Mouse (Mus musculus) CH12.LX (cell line): ENCODE measurements at regions not wholly inside any gene's neighbourhood (a gene's known extent, or its start where the extent isn't known, plus 50 kb on each side); places are given as distances from the start of the nearest gene placed in this dataset.

Source experiments
- DNase-seq: peaks from one replicate; pipeline ENCODE4 v3.0.0-alpha.2; 2013; ENCODE audit errors: extremely low read depth
- H3K27ac ChIP-seq: 2 replicates; pipeline ENCODE4 v1.5.1; 2012; ENCODE audit warnings: low read depth, mild to moderate bottlenecking, control low read depth, moderate library complexity; ENCODE audit not compliant: insufficient read depth
- H3K27me3 ChIP-seq: replicated peaks from 2 replicates; pipeline ENCODE3; 2012; ENCODE audit warnings: inconsistent platforms
- H3K36me3 ChIP-seq, 2 experiments: replicated peaks in 1 of 2; 2 replicates each; pipeline versions ENCODE3 to v1.6.1; 2012; ENCODE audit warnings: inconsistent platforms in 1 of 2, low read length in 1 of 2, mild to moderate bottlenecking in 1 of 2, mixed read lengths in 1 of 2, moderate library complexity in 1 of 2; ENCODE audit not compliant: control insufficient read depth in 1 of 2, insufficient read depth in 1 of 2
- H3K4me1 ChIP-seq, 2 experiments: 2 replicates each; pipeline ENCODE4 v1.6.1; 2012; ENCODE audit warnings: inconsistent platforms in 1 of 2, moderate library complexity in 1 of 2; ENCODE audit not compliant: insufficient read depth in 2 of 2, control insufficient read depth in 1 of 2
- H3K4me2 ChIP-seq: 2 replicates; pipeline ENCODE4 v1.6.1; 2012; ENCODE audit warnings: low read depth, mild to moderate bottlenecking, control low read depth; ENCODE audit not compliant: poor library complexity, insufficient read depth, severe bottlenecking
- H3K4me3 ChIP-seq, 3 experiments: fragments of 150-350 bp in 1 of 3; sonication (generic) in 1 of 3; replicated peaks in 1 of 3; 2 replicates each; pipeline versions ENCODE3 to v1.5.1; 2011 to 2012; ENCODE audit warnings: low read depth in 2 of 3, low read length in 2 of 3, mild to moderate bottlenecking in 2 of 3, moderate library complexity in 2 of 3, control low read depth in 1 of 3, improper control_type of control experiment in 1 of 3, inconsistent platforms in 1 of 3, mixed read lengths in 1 of 3; ENCODE audit not compliant: poor library complexity in 1 of 3
- H3K79me2 ChIP-seq: replicated peaks from 2 replicates; pipeline ENCODE4 v1.6.1; 2012; ENCODE audit warnings: mild to moderate bottlenecking, moderate library complexity; ENCODE audit not compliant: control insufficient read depth, poor library complexity, insufficient read depth, severe bottlenecking; ENCODE audit errors: extremely low read depth
- H3K9ac ChIP-seq: 2 replicates; pipeline ENCODE4 v1.6.1; 2012; ENCODE audit warnings: low read depth, mild to moderate bottlenecking, control low read depth, moderate library complexity; ENCODE audit not compliant: insufficient read depth
- H3K9me3 ChIP-seq: replicated peaks from 2 replicates; pipeline ENCODE3; 2012; ENCODE audit warnings: low read length, inconsistent platforms, mixed read lengths
- CHD1 ChIP-seq: IDR thresholded peaks from 2 replicates; pipeline ENCODE4 v1.6.1; 2012; ENCODE audit warnings: low read depth, low read length, improper control_type of control experiment, inconsistent platforms
- CTCF ChIP-seq, 2 experiments: IDR thresholded peaks in 1 of 2; conservative IDR thresholded peaks in 1 of 2; 2 replicates each; pipeline ENCODE4 v1.5.1; 2011 to 2012; ENCODE audit warnings: low read depth in 2 of 2, low read length in 2 of 2, improper control_type of control experiment in 1 of 2, inconsistent platforms in 1 of 2, mild to moderate bottlenecking in 1 of 2, moderate library complexity in 1 of 2
- ELF1 ChIP-seq: IDR thresholded peaks from 2 replicates; pipeline ENCODE4 v1.6.1; 2014; ENCODE audit warnings: low read depth, mild to moderate bottlenecking, inconsistent platforms, low read length, improper control_type of control experiment
- EP300 ChIP-seq: IDR thresholded peaks from 2 replicates; pipeline ENCODE4 v1.6.1; 2011; ENCODE audit warnings: low read length, improper control_type of control experiment
- GABPA ChIP-seq: IDR thresholded peaks from 2 replicates; pipeline ENCODE4 v1.6.1; 2012; ENCODE audit warnings: low read depth, low read length, improper control_type of control experiment, inconsistent platforms; ENCODE audit not compliant: insufficient replicate concordance
- HCFC1 ChIP-seq: IDR thresholded peaks from 2 replicates; pipeline ENCODE4 v1.6.1; 2012; ENCODE audit warnings: low read depth, mild to moderate bottlenecking, inconsistent platforms, low read length, improper control_type of control experiment
- IRF4 ChIP-seq: IDR thresholded peaks from 2 replicates; pipeline ENCODE4 v1.6.1; 2014; ENCODE audit warnings: low read depth, mild to moderate bottlenecking, inconsistent platforms, low read length, improper control_type of control experiment
- JUND ChIP-seq: conservative IDR thresholded peaks from 2 replicates; pipeline ENCODE4 v1.6.1; 2011; ENCODE audit warnings: low read depth, low read length, improper control_type of control experiment
- MEF2A ChIP-seq: IDR thresholded peaks from 2 replicates; pipeline ENCODE4 v1.6.1; 2014; ENCODE audit warnings: low read depth, mild to moderate bottlenecking, inconsistent platforms, low read length, improper control_type of control experiment, borderline replicate concordance
- MYC ChIP-seq: IDR thresholded peaks from 2 replicates; pipeline ENCODE4 v1.6.1; 2011; ENCODE audit warnings: low read depth, mild to moderate bottlenecking, improper control_type of control experiment, low read length
- NELFE ChIP-seq: IDR thresholded peaks from 2 replicates; pipeline ENCODE4 v1.6.1; 2011; ENCODE audit warnings: low read depth, low read length, improper control_type of control experiment
- PAX5 ChIP-seq: IDR thresholded peaks from 2 replicates; pipeline ENCODE4 v1.6.1; 2012; ENCODE audit warnings: low read length, inconsistent platforms, mixed read lengths
- POLR2A ChIP-seq: IDR thresholded peaks from 2 replicates; pipeline ENCODE4 v1.6.1; 2011; ENCODE audit warnings: low read depth, mild to moderate bottlenecking, improper control_type of control experiment, low read length
- POLR2AphosphoS2 ChIP-seq: IDR thresholded peaks from 2 replicates; pipeline ENCODE4 v1.6.1; 2011; ENCODE audit warnings: low read depth, low read length, improper control_type of control experiment
- RAD21 ChIP-seq: IDR thresholded peaks from 2 replicates; pipeline ENCODE4 v1.6.1; 2011; ENCODE audit warnings: low read depth, mild to moderate bottlenecking, low read length, improper control_type of control experiment, moderate library complexity
- SIN3A ChIP-seq: IDR thresholded peaks from 2 replicates; pipeline ENCODE4 v1.6.1; 2012; ENCODE audit warnings: low read length, improper control_type of control experiment, inconsistent platforms
- SMC3 ChIP-seq: IDR thresholded peaks from 2 replicates; pipeline ENCODE4 v1.6.1; 2011; ENCODE audit warnings: low read depth, low read length, improper control_type of control experiment
- TCF12 ChIP-seq: IDR thresholded peaks from 2 replicates; pipeline ENCODE4 v1.6.1; 2014; ENCODE audit warnings: low read depth, mild to moderate bottlenecking, inconsistent platforms, low read length, improper control_type of control experiment
- USF1 ChIP-seq: IDR thresholded peaks from 2 replicates; pipeline ENCODE4 v1.6.1; 2014; ENCODE audit warnings: low read depth, mild to moderate bottlenecking, inconsistent platforms, low read length, improper control_type of control experiment
- ZC3H11A ChIP-seq: IDR thresholded peaks from 2 replicates; pipeline ENCODE4 v1.6.1; 2012; ENCODE audit warnings: low read depth, mild to moderate bottlenecking, inconsistent platforms, low read length, improper control_type of control experiment
- ZMIZ1 ChIP-seq: IDR thresholded peaks from 2 replicates; pipeline ENCODE4 v1.6.1; 2012; ENCODE audit warnings: low read depth, mild to moderate bottlenecking, inconsistent platforms, low read length, improper control_type of control experiment
- dilution Hi-C: fragments of 300-500 bp; cut with MboI; formaldehyde crosslinking; loops from 2 replicates; pipeline ENCODE4 v1.14.3; 2020; ENCODE audit warnings: low sequenced_read_pairs; ENCODE audit not compliant: extremely low pct_unique_long_range_greater_than_20kb, extremely low pct_ligation_motif_present
- in situ Hi-C: fragments of 300-500 bp; cut with MboI; formaldehyde crosslinking; loops from 3 replicates; pipeline ENCODE4 v1.14.3; 2019; ENCODE audit warnings: low sequenced_read_pairs, low pct_ligation_motif_present, low pct_unique_long_range_greater_than_20kb, mixed read lengths

DNA sequence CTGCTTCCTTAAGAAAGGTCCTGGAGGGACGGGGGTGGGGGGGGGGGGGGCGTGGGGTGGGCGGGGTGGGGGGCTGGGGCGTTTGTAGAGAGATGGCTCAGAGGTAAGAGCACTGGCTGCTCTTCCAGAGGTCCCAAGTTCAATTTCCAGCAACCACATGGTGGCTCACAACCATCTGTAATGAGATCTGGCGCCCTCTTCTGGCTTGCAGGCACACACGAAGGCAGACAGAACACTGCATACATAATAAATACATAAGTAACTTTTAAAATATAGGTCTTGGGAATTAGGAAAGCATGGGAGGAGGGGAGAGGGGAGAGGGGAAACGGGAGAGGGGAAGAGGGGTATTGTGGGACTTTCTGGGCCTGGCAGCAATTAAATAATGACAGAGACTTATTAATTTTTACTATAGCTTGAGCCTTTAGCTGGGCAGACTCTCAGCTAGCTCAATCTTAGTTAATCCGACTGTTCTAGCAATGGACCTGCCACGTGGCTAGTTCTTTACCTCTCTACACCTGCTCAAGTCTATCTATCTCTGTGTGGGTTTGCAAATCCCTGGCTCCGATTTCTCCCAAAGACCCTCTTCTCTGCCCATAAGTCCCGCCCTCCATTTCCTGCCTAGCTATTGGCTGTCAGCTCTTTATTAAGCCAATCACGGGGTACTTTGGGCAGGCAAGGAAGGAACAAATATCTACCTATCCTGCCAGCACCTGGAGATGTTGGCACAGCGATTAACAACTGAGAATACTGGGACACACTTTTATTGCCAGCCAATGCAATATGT is 64.1 kb upstream of the Rpl34 start:
- Histone ChIP-seq H3K27ac (no peak overlapping the region), H3K9me3 (no peaks in the 10 kb centered on the region), H3K4me2 (no peak overlapping the region), H3K4me3 (no peak overlapping the region), H3K4me1 (peaks cover 0 to 13% of the 10 kb centered on the region in 2 experiments; a peak in 2 of 4 replicates), H3K9ac (no peak overlapping the region), H3K79me2 (no peaks in the 10 kb centered on the region), H3K27me3 (no peaks in the 10 kb centered on the region), H3K36me3 (no peaks in the 10 kb centered on the region)
- TF ChIP-seq ZMIZ1: no peak
- no peak for TF ChIP-seq MEF2A
- 0 out of 2 replicates have a peak, but pooled peaks have one; percentile 28 for TF ChIP-seq MYC
- no peak for TF ChIP-seq HCFC1
- TF ChIP-seq GABPA: no peak
- no peak for TF ChIP-seq JUND
- no peak for TF ChIP-seq USF1
- no peak for TF ChIP-seq ZC3H11A
- peak; percentile 37 for TF ChIP-seq SMC3
- TF ChIP-seq EP300: no peak
- no peak for TF ChIP-seq POLR2A
- no peak for TF ChIP-seq IRF4
- TF ChIP-seq CTCF (conservative IDR thresholded peaks at IDR 0.05 in 1 of 2, IDR thresholded peaks at IDR 0.05 in 1 of 2; ENCODE audit: low read depth in 2 of 2, low read length in 2 of 2): peak in 1 of 2 experiments; percentile 65; a peak in 2 of 4 replicates
- no peak for TF ChIP-seq CHD1
- TF ChIP-seq TCF12: no peak
- TF ChIP-seq PAX5: no peak
- no peak for TF ChIP-seq SIN3A
- no peak; the same call in 1 of the 2 replicates for TF ChIP-seq RAD21
- DNase-seq: peak; percentile 24
- dilution Hi-C loops: no loop called here
- in situ Hi-C loops: no loop called here

DNA sequence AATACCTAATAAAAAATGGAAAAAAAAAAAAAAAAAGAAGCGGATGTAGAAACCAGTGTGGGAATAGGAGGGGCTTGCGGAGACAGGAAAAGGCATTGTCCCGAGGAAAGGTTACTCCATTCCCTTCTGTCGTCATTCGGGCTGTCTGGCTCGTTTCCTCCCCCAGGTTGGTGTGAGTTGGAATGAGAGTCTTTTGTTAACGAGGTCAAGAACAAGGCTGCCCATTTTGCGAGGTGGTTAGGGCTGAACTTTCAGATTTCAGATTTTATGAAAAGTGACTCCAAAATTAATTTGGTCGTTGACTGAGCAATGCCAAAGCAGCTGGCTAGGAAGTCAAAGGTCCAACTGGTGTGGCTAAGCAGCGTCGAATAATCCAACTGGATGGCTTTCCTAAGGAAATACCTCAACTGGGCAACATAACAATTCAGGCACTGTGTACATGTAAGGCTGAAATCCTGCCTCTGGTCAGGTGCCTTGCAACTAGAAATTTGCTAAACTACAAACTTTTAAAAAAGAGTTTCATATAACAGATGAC is 50.6 kb upstream of the Rpl34 start:
- in situ Hi-C loops (no loop called here), dilution Hi-C loops (no loop called here)
- no peak overlapping the region for H3K27ac ChIP-seq
- TF ChIP-seq MYC (no peak), NELFE (no peak), POLR2AphosphoS2 (no peak), ELF1 (no peak), PAX5 (no peak), USF1 (no peak)
- no peaks in the 10 kb centered on the region for H3K4me1 ChIP-seq
- no peak for DNase-seq
- H3K9me3 ChIP-seq: no peaks in the 10 kb centered on the region
- no peak overlapping the region for H3K4me2 ChIP-seq
- H3K27me3 ChIP-seq: no peaks in the 10 kb centered on the region
- no peak overlapping the region for H3K4me3 ChIP-seq
- H3K79me2 ChIP-seq: no peaks in the 10 kb centered on the region
- no peak overlapping the region for H3K9ac ChIP-seq
- no peaks in the 10 kb centered on the region for H3K36me3 ChIP-seq
